Mouse (Mus musculus): Measurements from ENCODE around the gene Slamf9. TPM values are rescaled to one million over a fixed set of nuclear protein-coding genes. Genes with fewer than 3 reads are reported as not detected.

Gene Slamf9
- polyA plus RNA-seq (2014; fragmentation: Nextera tagmentation; extraction: Ambion mirVana): 0.21 and 0.31 TPM in 2 replicates

DNA sequence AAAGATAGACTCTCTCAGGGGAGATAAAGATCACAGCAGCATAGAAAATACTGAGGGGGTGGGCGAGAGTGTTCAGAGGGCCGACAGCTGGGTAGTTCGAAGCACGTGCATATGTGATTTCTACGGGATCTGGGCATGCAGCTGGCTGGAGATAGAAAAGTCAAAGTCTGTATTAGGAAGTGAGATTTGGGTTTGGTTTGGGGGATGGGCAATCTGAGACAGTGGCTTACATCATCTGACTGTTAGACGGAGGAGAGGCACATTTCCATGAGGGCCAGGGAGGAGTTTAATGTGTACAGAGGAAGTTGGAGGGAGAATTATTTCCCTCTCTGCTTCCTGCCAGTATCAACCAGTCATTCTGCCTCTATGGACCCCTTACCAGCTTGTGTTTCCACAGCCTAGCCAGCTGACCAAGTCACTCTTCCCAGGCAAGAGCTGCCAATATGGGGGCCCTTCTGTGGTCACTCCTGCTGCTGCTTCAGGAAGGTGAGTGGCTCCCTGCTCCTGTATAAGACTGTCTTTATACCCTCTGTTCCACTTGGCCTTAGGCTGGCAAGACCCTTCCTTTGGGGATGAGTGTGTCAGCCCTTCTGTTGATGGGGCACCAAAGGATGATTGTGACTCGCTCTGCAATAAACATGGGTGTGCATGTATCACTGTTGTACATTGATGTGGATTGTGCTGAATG lies at the start of gene Slamf9:
Gene Slamf9 (plus strand): TSS at position 305 of the 688 bp plus-strand sequence.
- H3K4me1 ChIP-seq (ENCODE audit: control insufficient read depth, insufficient read depth, low read length): no peaks in the 10 kb centered on the region
- H3K4me3 ChIP-seq (ENCODE audit: low read depth, low read length): no peak within 1 kb of the TSS
- no peaks in the 10 kb centered on the region for H3K27me3 ChIP-seq (ENCODE audit: control insufficient read depth, insufficient read depth, low read length)
- H3K4me2 ChIP-seq (ENCODE audit: low read depth, low read length): no peak within 1 kb of the TSS
- no peak within 1 kb of the TSS for H3K27ac ChIP-seq (ENCODE audit: low read depth, low read length)
- ATAC-seq (ENCODE audit: low read depth): no peak
- no peaks in the 10 kb centered on the region for H3K9me3 ChIP-seq (ENCODE audit: control insufficient read depth, low read length)
- H3K9ac ChIP-seq (replicated peaks; ENCODE audit: low read depth, low read length): no peak within 1 kb of the TSS
- H3K36me3 ChIP-seq (ENCODE audit: control insufficient read depth, insufficient read depth, low read length): no peaks in the 10 kb centered on the region
- WGBS: 68% methylated on average over 7 of the region's 7 CpGs

DNA sequence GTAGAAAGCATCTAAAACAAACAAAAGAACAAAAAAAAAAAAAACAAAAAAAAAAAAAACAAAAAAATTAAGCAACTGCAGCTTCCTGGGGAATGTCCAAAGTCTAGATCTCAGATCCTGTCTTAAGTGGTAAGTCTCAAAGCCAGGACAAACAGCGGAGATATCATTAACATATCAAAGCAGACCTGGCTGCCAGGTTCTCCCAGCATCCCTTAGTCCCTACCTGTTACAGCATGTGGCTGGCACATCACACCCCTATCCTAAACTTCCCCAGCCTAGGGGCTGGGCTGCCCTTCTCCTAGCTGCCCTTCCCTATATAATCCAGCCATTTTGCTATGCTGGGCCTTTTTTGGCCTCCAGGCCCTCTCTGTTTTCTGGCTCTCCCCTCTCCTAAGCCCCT lies 48.7 kb upstream of the Slamf9 start:
- H3K4me1 ChIP-seq (ENCODE audit: control insufficient read depth, insufficient read depth, low read length): no peaks in the 10 kb centered on the region
- no peak overlapping the region for H3K9ac ChIP-seq (replicated peaks; ENCODE audit: low read depth, low read length)
- ATAC-seq (ENCODE audit: low read depth): no peak
- no peaks in the 10 kb centered on the region for H3K9me3 ChIP-seq (ENCODE audit: control insufficient read depth, low read length)
- no peak overlapping the region for H3K27ac ChIP-seq (ENCODE audit: low read depth, low read length)
- H3K27me3 ChIP-seq (ENCODE audit: control insufficient read depth, insufficient read depth, low read length): no peaks in the 10 kb centered on the region
- H3K4me2 ChIP-seq (ENCODE audit: low read depth, low read length): no peak overlapping the region
- WGBS: 66% methylated on average over 1 of the region's 1 CpGs
- H3K4me3 ChIP-seq (ENCODE audit: low read depth, low read length): no peak overlapping the region
- no peaks in the 10 kb centered on the region for H3K36me3 ChIP-seq (ENCODE audit: control insufficient read depth, insufficient read depth, low read length)

DNA sequence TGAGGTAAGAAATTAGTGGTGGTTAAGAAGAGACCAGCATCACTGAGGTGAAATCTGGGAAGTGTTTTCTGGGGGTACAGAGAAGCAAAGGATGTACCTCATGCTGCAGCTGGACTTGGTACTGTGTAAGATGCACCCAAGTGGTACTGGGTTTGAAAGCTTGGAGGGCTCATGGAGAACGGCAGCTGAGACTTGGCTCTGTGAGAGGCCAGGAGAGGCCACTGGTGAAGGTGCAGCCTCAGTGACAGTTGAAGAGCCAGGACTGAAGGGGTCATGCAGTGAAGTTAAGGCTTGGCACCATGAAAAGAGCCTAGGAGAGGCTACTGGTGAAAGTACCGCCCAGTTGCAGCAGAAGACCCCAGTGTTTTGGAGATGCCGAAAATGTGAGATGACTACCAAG lies 47.3 kb upstream of the Slamf9 start:
- ATAC-seq (ENCODE audit: low read depth): no peak
- H3K4me2 ChIP-seq (ENCODE audit: low read depth, low read length): no peak overlapping the region
- 93% methylated on average over 3 of the region's 3 CpGs for WGBS

DNA sequence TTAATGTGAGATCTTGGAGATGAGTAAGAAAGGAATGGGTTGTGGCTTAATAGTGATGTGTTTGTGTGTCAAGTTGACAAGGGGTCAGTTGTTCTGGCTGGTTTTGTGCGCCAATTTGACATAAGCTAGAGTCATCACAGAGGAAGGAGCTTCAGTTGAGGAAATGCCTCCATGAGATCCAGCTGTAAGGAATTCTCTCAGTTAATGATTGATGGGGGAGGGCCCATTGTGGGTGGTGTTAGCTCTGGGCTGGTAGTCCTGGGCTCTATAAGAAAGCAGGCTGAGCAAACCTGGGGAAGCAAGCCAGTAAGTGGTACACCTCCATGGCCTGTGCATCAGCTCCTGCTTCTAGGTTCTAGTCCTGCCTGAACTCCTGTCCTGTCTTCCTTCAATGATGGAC lies 46.5 kb upstream of the Slamf9 start:
- Histone ChIP-seq H3K4me1 (ENCODE audit: control insufficient read depth, insufficient read depth, low read length) (no peaks in the 10 kb centered on the region), H3K4me3 (ENCODE audit: low read depth, low read length) (no peak overlapping the region), H3K9me3 (ENCODE audit: control insufficient read depth, low read length) (no peaks in the 10 kb centered on the region), H3K27me3 (ENCODE audit: control insufficient read depth, insufficient read depth, low read length) (no peaks in the 10 kb centered on the region), H3K4me2 (ENCODE audit: low read depth, low read length) (no peak overlapping the region), H3K36me3 (ENCODE audit: control insufficient read depth, insufficient read depth, low read length) (no peaks in the 10 kb centered on the region), H3K27ac (ENCODE audit: low read depth, low read length) (no peak overlapping the region), H3K9ac (replicated peaks; ENCODE audit: low read depth, low read length) (no peak overlapping the region)
- ATAC-seq (ENCODE audit: low read depth): no peak
- 89% methylated on average over 1 of the region's 1 CpGs for WGBS

More for the DNA sequence above, 47.3 kb upstream of the Slamf9 start:
- Histone ChIP-seq H3K9me3 (ENCODE audit: control insufficient read depth, low read length) (no peaks in the 10 kb centered on the region), H3K4me3 (ENCODE audit: low read depth, low read length) (no peak overlapping the region), H3K27ac (ENCODE audit: low read depth, low read length) (no peak overlapping the region), H3K4me1 (ENCODE audit: control insufficient read depth, insufficient read depth, low read length) (no peaks in the 10 kb centered on the region), H3K36me3 (ENCODE audit: control insufficient read depth, insufficient read depth, low read length) (no peaks in the 10 kb centered on the region), H3K27me3 (ENCODE audit: control insufficient read depth, insufficient read depth, low read length) (no peaks in the 10 kb centered on the region), H3K9ac (replicated peaks; ENCODE audit: low read depth, low read length) (no peak overlapping the region)

DNA sequence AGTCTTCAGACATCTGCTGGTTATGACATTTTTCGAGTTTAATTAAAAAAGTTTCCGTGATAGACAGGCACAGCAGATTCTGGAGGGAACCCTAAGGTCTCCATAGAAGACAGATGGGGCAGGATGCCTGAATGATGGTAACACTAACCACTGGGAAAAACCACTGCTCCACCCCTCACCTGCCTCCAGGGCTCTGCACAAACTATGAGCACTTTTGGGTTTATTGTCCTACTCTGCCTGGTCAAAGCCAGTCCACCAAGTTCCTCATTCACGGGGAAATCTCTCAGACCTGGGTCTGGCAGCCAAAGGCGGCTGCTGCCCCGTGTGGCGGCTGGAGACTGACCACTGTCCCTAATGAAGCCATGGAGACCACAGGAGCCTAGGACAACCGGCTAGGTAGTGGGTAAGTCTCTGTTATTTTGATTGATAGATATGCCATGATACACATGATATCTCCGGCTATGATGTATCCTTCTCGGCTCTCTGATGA lies 44.4 kb upstream of the Slamf9 start:
- no peak for ATAC-seq (ENCODE audit: low read depth)
- H3K4me2 ChIP-seq (ENCODE audit: low read depth, low read length): no peak overlapping the region
- H3K36me3 ChIP-seq (ENCODE audit: control insufficient read depth, insufficient read depth, low read length): no peaks in the 10 kb centered on the region
- no peaks in the 10 kb centered on the region for H3K27me3 ChIP-seq (ENCODE audit: control insufficient read depth, insufficient read depth, low read length)
- H3K9ac ChIP-seq (replicated peaks; ENCODE audit: low read depth, low read length): no peak overlapping the region
- no peak overlapping the region for H3K4me3 ChIP-seq (ENCODE audit: low read depth, low read length)
- H3K4me1 ChIP-seq (ENCODE audit: control insufficient read depth, insufficient read depth, low read length): no peaks in the 10 kb centered on the region
- no peaks in the 10 kb centered on the region for H3K9me3 ChIP-seq (ENCODE audit: control insufficient read depth, low read length)
- 58% methylated on average over 9 of the region's 9 CpGs for WGBS
- no peak overlapping the region for H3K27ac ChIP-seq (ENCODE audit: low read depth, low read length)

GRCm38 (mm10) chr1:172431836-172432586 lies 43.1 kb upstream of the Slamf9 start:
- WGBS: 66% methylated on average over 4 of the region's 4 CpGs
- ATAC-seq (ENCODE audit: low read depth): no peak
- H3K27ac ChIP-seq (ENCODE audit: low read depth, low read length): no peak overlapping the region
- no peaks in the 10 kb centered on the region for H3K9me3 ChIP-seq (ENCODE audit: control insufficient read depth, low read length)
- H3K4me1 ChIP-seq (ENCODE audit: control insufficient read depth, insufficient read depth, low read length): no peaks in the 10 kb centered on the region
- H3K4me3 ChIP-seq (ENCODE audit: low read depth, low read length): no peak overlapping the region
- no peaks in the 10 kb centered on the region for H3K36me3 ChIP-seq (ENCODE audit: control insufficient read depth, insufficient read depth, low read length)
- H3K9ac ChIP-seq (replicated peaks; ENCODE audit: low read depth, low read length): no peak overlapping the region
- no peak overlapping the region for H3K4me2 ChIP-seq (ENCODE audit: low read depth, low read length)
- no peaks in the 10 kb centered on the region for H3K27me3 ChIP-seq (ENCODE audit: control insufficient read depth, insufficient read depth, low read length)

- Histone ChIP-seq H3K9me3 (ENCODE audit: control insufficient read depth, low read length) (no peaks in the 10 kb centered on the region), H3K27me3 (ENCODE audit: control insufficient read depth, insufficient read depth, low read length) (no peaks in the 10 kb centered on the region), H3K4me2 (ENCODE audit: low read depth, low read length) (no peak overlapping the region), H3K4me3 (ENCODE audit: low read depth, low read length) (no peak overlapping the region), H3K27ac (ENCODE audit: low read depth, low read length) (no peak overlapping the region), H3K4me1 (ENCODE audit: control insufficient read depth, insufficient read depth, low read length) (no peaks in the 10 kb centered on the region), H3K9ac (replicated peaks; ENCODE audit: low read depth, low read length) (no peak overlapping the region), H3K36me3 (ENCODE audit: control insufficient read depth, insufficient read depth, low read length) (no peaks in the 10 kb centered on the region)
- WGBS: 89% methylated on average over 3 of the region's 3 CpGs
- no peak for ATAC-seq (ENCODE audit: low read depth)
Observed at GRCm38 (mm10) chr1:172432587-172432955, 42.6 kb upstream of the Slamf9 start.

GRCm38 (mm10) chr1:172433012-172433850 lies 41.9 kb upstream of the Slamf9 start:
- H3K27ac ChIP-seq (ENCODE audit: low read depth, low read length): no peak overlapping the region
- no peak overlapping the region for H3K4me2 ChIP-seq (ENCODE audit: low read depth, low read length)
- no peaks in the 10 kb centered on the region for H3K4me1 ChIP-seq (ENCODE audit: control insufficient read depth, insufficient read depth, low read length)
- no peak for ATAC-seq (ENCODE audit: low read depth)
- H3K27me3 ChIP-seq (ENCODE audit: control insufficient read depth, insufficient read depth, low read length): no peaks in the 10 kb centered on the region
- no peaks in the 10 kb centered on the region for H3K9me3 ChIP-seq (ENCODE audit: control insufficient read depth, low read length)
- H3K9ac ChIP-seq (replicated peaks; ENCODE audit: low read depth, low read length): no peak overlapping the region
- no peaks in the 10 kb centered on the region for H3K36me3 ChIP-seq (ENCODE audit: control insufficient read depth, insufficient read depth, low read length)
- no peak overlapping the region for H3K4me3 ChIP-seq (ENCODE audit: low read depth, low read length)
- 89% methylated on average over 20 of the region's 20 CpGs for WGBS

GRCm38 (mm10) chr1:172433851-172434165 lies 41.4 kb upstream of the Slamf9 start:
- Histone ChIP-seq H3K27ac (ENCODE audit: low read depth, low read length) (no peak overlapping the region), H3K4me2 (ENCODE audit: low read depth, low read length) (no peak overlapping the region), H3K4me3 (ENCODE audit: low read depth, low read length) (no peak overlapping the region), H3K27me3 (ENCODE audit: control insufficient read depth, insufficient read depth, low read length) (no peaks in the 10 kb centered on the region), H3K9me3 (ENCODE audit: control insufficient read depth, low read length) (no peaks in the 10 kb centered on the region), H3K36me3 (ENCODE audit: control insufficient read depth, insufficient read depth, low read length) (no peaks in the 10 kb centered on the region), H3K4me1 (ENCODE audit: control insufficient read depth, insufficient read depth, low read length) (no peaks in the 10 kb centered on the region), H3K9ac (replicated peaks; ENCODE audit: low read depth, low read length) (no peak overlapping the region)
- 84% methylated on average over 4 of the region's 4 CpGs for WGBS
- ATAC-seq (ENCODE audit: low read depth): no peak

Measured in neural tube, embryonic 14.5 days (tissue).